Mouse (Mus musculus): ENCODE results near the gene Trmt44. TPM values are rescaled to one million over a fixed set of nuclear protein-coding genes. Genes with fewer than 3 reads are reported as not detected.

Gene Trmt44
- 6.9 and 7.9 TPM in 2 replicates for polyA plus RNA-seq (2014; fragmentation: Nextera tagmentation; extraction: Ambion mirVana)

GRCm38 (mm10) chr5:35574653-35575599, at the start of gene Trmt44:
Gene Trmt44, minus strand, starts transcription at chr5:35575070.
- Histone ChIP-seq H3K9me3 (replicated peaks; ENCODE audit: control insufficient read depth, low read length) (no peaks in the 10 kb centered on the region), H3K27ac (replicated peaks; ENCODE audit: low read depth, low read length) (peak within 1 kb of the TSS; percentile 57; the same call in 1 of the 2 replicates), H3K9ac (replicated peaks; ENCODE audit: low read length) (peak within 1 kb of the TSS; percentile 75), H3K36me3 (replicated peaks; ENCODE audit: control insufficient read depth, insufficient read depth, low read depth, low read length) (no peaks in the 10 kb centered on the region; the same call in 1 of the 2 replicates), H3K4me1 (ENCODE audit: control insufficient read depth, insufficient read depth, low read length) (peaks cover 6% of the 10 kb centered on the region; the same call in 1 of the 2 replicates), H3K27me3 (ENCODE audit: control insufficient read depth, insufficient read depth, low read length) (no peaks in the 10 kb centered on the region), H3K4me3 (ENCODE audit: low read depth, low read length) (peak within 1 kb of the TSS; percentile 78), H3K4me2 (ENCODE audit: low read depth, low read length) (peak within 1 kb of the TSS; percentile 94)
- DNase-seq (ENCODE audit: low spot score) = peak; percentile 95
- peak; percentile 94 for ATAC-seq (replicated peaks; ENCODE audit: insufficient number of reproducible peaks, low FRiP score, low TSS enrichment, low read depth)
- WGBS = 3% methylated on average over 56 of the region's 56 CpGs

GRCm38 (mm10) chr5:35623831-35624230, 49.0 kb upstream of the Trmt44 start:
- ATAC-seq (replicated peaks; ENCODE audit: insufficient number of reproducible peaks, low FRiP score, low TSS enrichment, low read depth) = no peak
- H3K4me1 ChIP-seq (ENCODE audit: control insufficient read depth, insufficient read depth, low read length) = 0 out of 2 replicates have a peak, but pooled peaks cover 3% of the 10 kb centered on the region
- H3K9me3 ChIP-seq (replicated peaks; ENCODE audit: control insufficient read depth, low read length) = no peaks in the 10 kb centered on the region
- no peak for DNase-seq (ENCODE audit: low spot score)
- no peak overlapping the region for H3K4me3 ChIP-seq (ENCODE audit: low read depth, low read length)
- no peak overlapping the region for H3K27ac ChIP-seq (replicated peaks; ENCODE audit: low read depth, low read length)
- H3K9ac ChIP-seq (replicated peaks; ENCODE audit: low read length) = no peak overlapping the region
- H3K36me3 ChIP-seq (replicated peaks; ENCODE audit: control insufficient read depth, insufficient read depth, low read depth, low read length) = no peaks in the 10 kb centered on the region
- no peak overlapping the region for H3K4me2 ChIP-seq (ENCODE audit: low read depth, low read length)
- no peaks in the 10 kb centered on the region for H3K27me3 ChIP-seq (ENCODE audit: control insufficient read depth, insufficient read depth, low read length)

- Histone ChIP-seq H3K9ac (replicated peaks; ENCODE audit: low read length) (no peak overlapping the region), H3K4me2 (ENCODE audit: low read depth, low read length) (no peak overlapping the region), H3K36me3 (replicated peaks; ENCODE audit: control insufficient read depth, insufficient read depth, low read depth, low read length) (no peaks in the 10 kb centered on the region), H3K9me3 (replicated peaks; ENCODE audit: control insufficient read depth, low read length) (no peaks in the 10 kb centered on the region), H3K27me3 (ENCODE audit: control insufficient read depth, insufficient read depth, low read length) (no peaks in the 10 kb centered on the region), H3K27ac (replicated peaks; ENCODE audit: low read depth, low read length) (no peak overlapping the region), H3K4me3 (ENCODE audit: low read depth, low read length) (no peak overlapping the region), H3K4me1 (ENCODE audit: control insufficient read depth, insufficient read depth, low read length) (0 out of 2 replicates have a peak, but pooled peaks cover 3% of the 10 kb centered on the region)
- no peak for ATAC-seq (replicated peaks; ENCODE audit: insufficient number of reproducible peaks, low FRiP score, low TSS enrichment, low read depth)
- 33% methylated on average over 4 of the region's 4 CpGs for WGBS
- DNase-seq (ENCODE audit: low spot score) = peak; percentile 14
These were observed 46.2 kb upstream of the Trmt44 start for GRCm38 (mm10) chr5:35621114-35621513.

GRCm38 (mm10) chr5:35616943-35617342, 42.1 kb upstream of the Trmt44 start:
- 0 out of 2 replicates have a peak, but pooled peaks cover 3% of the 10 kb centered on the region for H3K4me1 ChIP-seq (ENCODE audit: control insufficient read depth, insufficient read depth, low read length)
- H3K9me3 ChIP-seq (replicated peaks; ENCODE audit: control insufficient read depth, low read length) = no peaks in the 10 kb centered on the region
- H3K27ac ChIP-seq (replicated peaks; ENCODE audit: low read depth, low read length) = no peak overlapping the region; the same call in 1 of the 2 replicates
- H3K36me3 ChIP-seq (replicated peaks; ENCODE audit: control insufficient read depth, insufficient read depth, low read depth, low read length) = no peaks in the 10 kb centered on the region
- no peak overlapping the region for H3K9ac ChIP-seq (replicated peaks; ENCODE audit: low read length)
- 43% methylated on average over 5 of the region's 5 CpGs for WGBS
- DNase-seq (ENCODE audit: low spot score) (peak; percentile 31), ATAC-seq (replicated peaks; ENCODE audit: insufficient number of reproducible peaks, low FRiP score, low TSS enrichment, low read depth) (no peak)
- H3K4me3 ChIP-seq (ENCODE audit: low read depth, low read length) = no peak overlapping the region
- no peaks in the 10 kb centered on the region for H3K27me3 ChIP-seq (ENCODE audit: control insufficient read depth, insufficient read depth, low read length)
- H3K4me2 ChIP-seq (ENCODE audit: low read depth, low read length) = no peak overlapping the region

GRCm38 (mm10) chr5:35612722-35613121, 37.9 kb upstream of the Trmt44 start:
- no peak overlapping the region for H3K27ac ChIP-seq (replicated peaks; ENCODE audit: low read depth, low read length)
- no peak overlapping the region for H3K4me2 ChIP-seq (ENCODE audit: low read depth, low read length)
- WGBS = 93% methylated on average over 8 of the region's 8 CpGs
- no peaks in the 10 kb centered on the region for H3K9me3 ChIP-seq (replicated peaks; ENCODE audit: control insufficient read depth, low read length)
- no peak for ATAC-seq (replicated peaks; ENCODE audit: insufficient number of reproducible peaks, low FRiP score, low TSS enrichment, low read depth)
- no peak overlapping the region for H3K9ac ChIP-seq (replicated peaks; ENCODE audit: low read length)
- H3K36me3 ChIP-seq (replicated peaks; ENCODE audit: control insufficient read depth, insufficient read depth, low read depth, low read length) = no peaks in the 10 kb centered on the region; the same call in 1 of the 2 replicates
- H3K27me3 ChIP-seq (ENCODE audit: control insufficient read depth, insufficient read depth, low read length) = no peaks in the 10 kb centered on the region
- peaks cover 2% of the 10 kb centered on the region; the same call in 1 of the 2 replicates for H3K4me1 ChIP-seq (ENCODE audit: control insufficient read depth, insufficient read depth, low read length)
- H3K4me3 ChIP-seq (ENCODE audit: low read depth, low read length) = no peak overlapping the region
- no peak for DNase-seq (ENCODE audit: low spot score)

GRCm38 (mm10) chr5:35611900-35612299, 37.0 kb upstream of the Trmt44 start:
- Histone ChIP-seq H3K27me3 (ENCODE audit: control insufficient read depth, insufficient read depth, low read length) (no peaks in the 10 kb centered on the region), H3K4me3 (ENCODE audit: low read depth, low read length) (no peak overlapping the region), H3K4me2 (ENCODE audit: low read depth, low read length) (no peak overlapping the region), H3K4me1 (ENCODE audit: control insufficient read depth, insufficient read depth, low read length) (peaks cover 2% of the 10 kb centered on the region; the same call in 1 of the 2 replicates), H3K36me3 (replicated peaks; ENCODE audit: control insufficient read depth, insufficient read depth, low read depth, low read length) (no peaks in the 10 kb centered on the region; the same call in 1 of the 2 replicates), H3K9ac (replicated peaks; ENCODE audit: low read length) (no peak overlapping the region), H3K27ac (replicated peaks; ENCODE audit: low read depth, low read length) (no peak overlapping the region), H3K9me3 (replicated peaks; ENCODE audit: control insufficient read depth, low read length) (no peaks in the 10 kb centered on the region)
- 78% methylated on average over 11 of the region's 11 CpGs for WGBS
- DNase-seq (ENCODE audit: low spot score) = no peak
- no peak for ATAC-seq (replicated peaks; ENCODE audit: insufficient number of reproducible peaks, low FRiP score, low TSS enrichment, low read depth)

- no peak overlapping the region for H3K9ac ChIP-seq (replicated peaks; ENCODE audit: low read length)
- no peak overlapping the region for H3K4me3 ChIP-seq (ENCODE audit: low read depth, low read length)
- 85% methylated on average over 9 of the region's 9 CpGs for WGBS
- H3K9me3 ChIP-seq (replicated peaks; ENCODE audit: control insufficient read depth, low read length) = no peaks in the 10 kb centered on the region
- no peak overlapping the region for H3K27ac ChIP-seq (replicated peaks; ENCODE audit: low read depth, low read length)
- no peak overlapping the region for H3K4me2 ChIP-seq (ENCODE audit: low read depth, low read length)
- no peak for DNase-seq (ENCODE audit: low spot score)
- H3K4me1 ChIP-seq (ENCODE audit: control insufficient read depth, insufficient read depth, low read length) = peaks cover 2% of the 10 kb centered on the region; the same call in 1 of the 2 replicates
- no peaks in the 10 kb centered on the region for H3K27me3 ChIP-seq (ENCODE audit: control insufficient read depth, insufficient read depth, low read length)
- ATAC-seq (replicated peaks; ENCODE audit: insufficient number of reproducible peaks, low FRiP score, low TSS enrichment, low read depth) = no peak
- no peaks in the 10 kb centered on the region; the same call in 1 of the 2 replicates for H3K36me3 ChIP-seq (replicated peaks; ENCODE audit: control insufficient read depth, insufficient read depth, low read depth, low read length)
These were observed 36.3 kb upstream of the Trmt44 start for GRCm38 (mm10) chr5:35611170-35611569.

GRCm38 (mm10) chr5:35610381-35610780, 35.5 kb upstream of the Trmt44 start:
- Histone ChIP-seq H3K9ac (replicated peaks; ENCODE audit: low read length) (no peak overlapping the region), H3K4me2 (ENCODE audit: low read depth, low read length) (no peak overlapping the region), H3K4me1 (ENCODE audit: control insufficient read depth, insufficient read depth, low read length) (peaks cover 2% of the 10 kb centered on the region; the same call in 1 of the 2 replicates), H3K9me3 (replicated peaks; ENCODE audit: control insufficient read depth, low read length) (no peaks in the 10 kb centered on the region), H3K4me3 (ENCODE audit: low read depth, low read length) (no peak overlapping the region), H3K27ac (replicated peaks; ENCODE audit: low read depth, low read length) (no peak overlapping the region), H3K36me3 (replicated peaks; ENCODE audit: control insufficient read depth, insufficient read depth, low read depth, low read length) (no peaks in the 10 kb centered on the region; the same call in 1 of the 2 replicates), H3K27me3 (ENCODE audit: control insufficient read depth, insufficient read depth, low read length) (no peaks in the 10 kb centered on the region)
- ATAC-seq (replicated peaks; ENCODE audit: insufficient number of reproducible peaks, low FRiP score, low TSS enrichment, low read depth) (no peak), DNase-seq (ENCODE audit: low spot score) (no peak)
- WGBS = 95% methylated on average over 7 of the region's 7 CpGs

Measured in embryonic facial prominence, embryonic 11.5 days (tissue).